Mouse (Mus musculus) lung, adult 2 months (tissue): ENCODE data around the gene Efhc1.

Experiments used
- CTCF ChIP-seq: fragments of 200-500 bp; IDR thresholded peaks from 2 replicates; pipeline ENCODE4 v1.5.1; 2011; ENCODE audit warnings: mild to moderate bottlenecking, low read length, control low read depth; ENCODE audit not compliant: insufficient read depth
- POLR2A ChIP-seq: fragments of 200-500 bp; IDR thresholded peaks from 2 replicates; pipeline ENCODE4 v1.6.1; 2011; ENCODE audit warnings: low read depth, mild to moderate bottlenecking, control low read depth, low read length, borderline replicate concordance; ENCODE audit errors: extremely low read depth

DNA sequence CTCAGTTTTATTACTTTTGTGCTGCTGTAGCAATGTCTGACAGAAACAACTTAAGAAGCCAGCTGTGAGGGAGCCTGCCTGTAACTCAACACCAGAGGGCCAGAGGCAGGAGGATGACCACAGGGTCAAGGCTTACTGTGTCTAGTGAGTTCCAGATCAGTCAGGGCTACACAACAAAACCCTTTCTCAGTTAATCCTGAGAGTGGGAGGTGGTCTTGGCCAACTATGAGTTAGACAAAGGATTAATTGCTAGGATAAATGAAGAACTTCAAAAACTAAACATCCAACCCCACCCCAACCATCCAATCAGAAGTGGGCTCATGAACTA lies 82.3 kb downstream of the Efhc1 start:
- TF ChIP-seq POLR2A = no peak
- no peak for TF ChIP-seq CTCF
